Mouse (Mus musculus) regulatory T cell (primary cell): Measurements from ENCODE around the gene Ky.

Source experiments
- in situ Hi-C: fragments of 300-600 bp; cut with MboI, MseI; formaldehyde crosslinking; loops from one replicate; pipeline ENCODE4 v1.15.1; 2025; ENCODE audit warnings: high pct_unique_total_duplicates

Gene Ky

DNA sequence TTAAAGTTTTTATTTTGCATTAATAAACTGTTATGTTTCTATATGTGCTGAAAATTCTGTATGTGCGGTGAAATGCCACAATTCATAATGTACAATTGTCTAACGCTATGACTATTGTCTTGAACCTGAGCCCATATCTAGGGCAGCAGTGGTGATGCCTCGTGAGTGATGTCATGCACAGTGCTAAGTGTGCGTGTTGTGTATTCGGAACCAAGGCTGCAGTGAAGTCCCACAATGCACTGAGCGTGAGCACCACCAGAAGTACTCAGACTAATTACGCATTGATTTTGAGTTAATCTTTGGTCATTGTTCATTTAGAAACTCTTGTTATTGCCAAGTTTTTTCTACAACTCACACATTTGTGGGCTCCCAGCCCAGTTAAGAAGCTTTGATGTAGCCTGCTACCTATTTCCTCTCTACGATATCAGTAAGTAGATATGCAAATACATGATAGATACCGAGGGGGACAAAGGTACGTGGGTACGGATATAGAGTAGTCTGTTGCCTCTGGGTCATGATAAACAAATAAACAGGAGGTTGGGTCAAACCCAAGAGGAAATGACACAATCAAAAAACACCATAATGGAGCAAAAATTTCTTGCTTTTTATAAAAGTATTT is 3.4 kb upstream of the Ky start:
- in situ Hi-C loops = no loop called here

DNA sequence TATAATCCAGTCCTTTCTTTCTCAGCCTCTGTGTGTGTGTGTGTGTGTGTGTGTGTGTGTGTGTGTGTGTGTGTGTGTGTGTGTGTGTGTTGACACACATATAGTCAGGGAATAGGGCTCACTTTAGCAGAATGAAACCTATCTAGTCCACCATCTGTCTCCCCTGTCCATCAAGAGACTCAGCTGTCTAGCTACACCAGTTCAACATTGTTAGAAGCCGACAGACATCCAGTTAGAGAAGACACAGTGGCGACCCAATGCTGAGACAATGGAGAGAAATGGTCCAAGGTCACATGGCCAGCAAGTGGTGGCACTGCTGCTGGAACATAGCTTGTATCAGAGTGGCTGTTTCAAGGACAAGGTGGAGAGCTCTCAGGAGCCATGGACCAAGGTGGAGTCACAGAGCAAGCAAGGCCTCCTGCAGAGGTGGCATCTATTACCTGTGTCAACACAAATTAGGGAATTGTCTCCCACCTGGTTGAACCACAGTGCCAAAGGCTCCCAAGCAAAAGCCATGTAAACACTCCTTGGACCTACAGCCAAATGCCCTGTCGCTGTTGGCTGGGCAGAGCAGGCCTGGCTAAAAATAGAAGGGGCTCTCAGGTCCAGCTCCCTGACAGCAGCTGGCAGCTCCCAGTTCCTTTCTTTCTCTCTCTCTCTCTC is 703 bp upstream of the Ky start:
- in situ Hi-C loops = no loop called here

DNA sequence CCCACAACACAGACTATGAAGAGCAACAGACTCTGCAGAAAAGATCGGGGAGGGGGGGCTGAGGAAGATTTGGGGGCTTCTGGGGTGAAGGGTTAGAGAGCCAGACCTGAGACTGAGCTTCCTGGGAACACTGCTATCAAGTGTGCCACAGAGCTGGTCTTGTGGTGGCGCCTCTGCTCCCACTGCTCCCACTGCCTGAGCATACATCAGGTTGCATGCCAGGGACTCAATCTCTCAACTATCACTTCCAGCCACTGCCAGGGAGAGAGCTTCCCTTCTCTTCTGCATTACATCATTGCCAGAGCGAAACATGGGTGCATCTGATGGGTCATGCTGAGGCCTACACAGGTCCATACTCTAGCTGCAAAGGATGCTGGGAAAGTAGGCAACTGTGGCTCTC is 2.8 kb downstream of the Ky start:
- in situ Hi-C loops = no loop called here

DNA sequence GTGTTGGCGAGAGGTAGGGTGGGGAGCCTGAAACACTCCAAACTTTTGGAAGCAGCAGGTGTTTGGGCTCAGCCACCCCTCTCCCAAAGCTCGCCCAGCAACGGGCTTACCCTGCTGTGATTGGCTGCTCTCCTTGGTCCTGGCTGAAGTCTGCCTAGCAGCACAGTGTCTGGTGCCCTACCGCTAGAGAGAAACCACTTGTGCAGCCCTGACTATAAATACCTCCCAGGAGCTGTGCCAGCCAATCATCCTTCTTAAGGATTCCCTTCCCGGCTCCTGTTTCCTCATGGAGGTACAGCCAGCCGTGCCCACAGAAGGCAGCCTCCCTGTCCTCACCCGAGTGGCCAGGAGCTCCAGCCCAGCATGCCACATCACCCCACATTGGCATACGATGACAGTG is 5.9 kb downstream of the Ky start:
- in situ Hi-C loops = no loop called here

DNA sequence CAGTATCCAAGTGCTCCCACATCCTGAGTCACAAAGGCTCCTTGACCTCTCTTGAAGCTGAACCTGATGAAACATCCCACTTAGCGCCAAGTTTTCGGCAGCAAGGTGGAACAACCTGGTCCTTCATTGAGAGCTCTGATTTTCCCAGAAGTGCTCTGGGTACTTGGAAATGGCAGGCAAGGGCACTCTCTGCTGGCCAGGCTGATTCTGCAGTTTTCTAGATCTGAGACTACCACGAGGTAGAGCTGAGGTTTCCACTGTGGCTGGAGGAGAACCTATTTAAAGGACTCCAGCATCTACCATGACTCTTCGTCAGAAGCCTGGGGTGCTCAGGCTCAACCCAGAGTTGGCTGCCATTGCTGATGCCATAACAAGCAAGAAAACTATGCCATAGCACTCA is 8.0 kb downstream of the Ky start:
- in situ Hi-C loops = no loop called here

DNA sequence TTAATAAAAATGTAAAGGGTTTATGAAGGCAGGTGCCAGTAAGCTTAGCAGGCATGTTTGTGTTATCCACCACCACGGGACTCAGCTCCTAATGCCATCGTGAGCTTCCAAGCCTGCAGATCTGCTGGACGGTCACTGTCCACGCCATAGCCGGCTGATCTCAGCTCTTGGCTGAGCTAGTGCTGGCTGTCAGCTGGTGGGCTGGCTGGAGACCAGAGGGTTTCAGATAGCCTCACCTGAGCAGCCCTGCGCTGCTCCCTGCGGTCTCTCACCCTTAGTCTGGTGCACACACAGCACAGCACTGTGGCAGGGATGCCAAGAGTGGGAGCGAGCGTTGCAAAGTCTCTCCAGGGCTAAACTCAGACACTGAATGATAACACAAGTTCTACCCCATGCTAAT is 12.9 kb downstream of the Ky start:
- in situ Hi-C loops = no loop called here

DNA sequence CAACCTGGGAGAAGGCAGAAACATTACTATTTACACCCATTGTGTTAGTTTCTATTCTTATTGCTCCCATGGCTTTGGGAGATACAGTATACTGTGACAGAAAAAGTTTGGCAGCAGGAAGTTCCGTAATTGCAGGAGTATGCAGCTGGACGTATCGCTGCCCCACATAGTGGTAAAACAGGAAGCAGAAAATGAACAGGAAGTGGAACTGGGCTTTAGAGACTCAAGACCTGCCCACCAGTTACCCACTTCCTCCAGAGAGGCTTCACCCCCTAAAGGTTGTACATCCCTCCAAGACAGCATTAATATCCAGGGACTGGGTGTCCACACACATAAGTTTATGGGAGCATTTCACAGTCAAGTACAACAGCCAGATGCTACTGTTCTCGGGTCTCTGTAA is 15.8 kb downstream of the Ky start:
- in situ Hi-C loops = no loop called here

DNA sequence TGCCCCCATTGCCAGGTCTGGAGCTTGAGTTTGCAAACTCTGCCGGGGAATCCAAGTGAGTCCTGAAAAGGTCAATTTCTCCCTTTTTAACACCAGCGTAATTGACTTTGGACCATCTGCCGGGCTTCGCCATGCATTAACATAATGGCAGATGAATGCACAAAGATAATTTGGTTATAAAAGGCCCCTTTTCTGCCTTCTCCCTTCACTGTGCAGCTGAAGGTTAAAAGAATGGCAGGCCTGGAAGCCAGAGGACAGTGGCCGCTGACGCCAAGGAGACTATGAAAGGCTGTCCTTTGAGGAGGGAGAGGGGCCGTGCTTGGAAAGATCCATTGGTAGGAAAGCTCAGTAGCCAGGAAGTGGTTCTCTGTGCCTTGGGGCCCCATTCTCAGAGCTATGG is 22.6 kb downstream of the Ky start:
- in situ Hi-C loops = no loop called here

DNA sequence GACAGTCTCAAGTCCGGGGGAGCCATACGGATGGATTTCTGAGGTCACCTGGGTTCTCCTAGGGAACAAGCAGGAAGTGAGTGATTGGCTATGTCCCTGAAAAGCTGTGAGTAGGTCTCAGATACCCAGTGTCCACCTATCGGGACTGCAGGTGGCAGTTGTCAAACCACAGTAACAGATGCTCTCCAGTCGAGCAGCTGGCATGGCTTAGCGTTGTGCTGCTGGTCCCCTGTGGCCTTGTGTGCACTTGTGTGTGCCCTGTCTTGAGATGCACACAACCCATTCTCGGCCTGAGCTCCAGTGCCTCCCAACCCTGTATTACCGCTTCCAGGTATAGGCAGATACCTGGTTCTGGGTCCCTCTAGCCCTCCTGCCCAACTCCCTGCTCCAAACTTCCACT is 23.0 kb downstream of the Ky start:
- in situ Hi-C loops = no loop called here

DNA sequence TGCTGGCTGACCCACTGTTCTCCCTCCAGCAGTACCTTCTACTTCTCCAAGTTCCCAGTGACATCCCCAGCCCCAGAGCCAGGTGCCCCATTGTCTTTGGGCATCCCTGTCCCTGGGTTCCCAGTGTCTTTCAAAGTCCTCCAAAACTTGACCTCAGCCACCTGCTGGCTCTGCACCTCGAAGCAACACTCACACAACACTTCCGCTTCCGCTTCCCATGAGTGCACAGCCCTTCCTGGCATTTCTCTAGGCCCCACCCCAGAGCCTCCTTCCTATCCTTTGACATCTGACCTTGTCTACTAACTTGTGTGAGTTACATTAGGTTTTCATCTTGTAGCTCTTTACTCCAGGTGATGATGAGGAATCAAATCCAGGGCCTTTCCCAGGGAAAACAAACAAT is 23.5 kb downstream of the Ky start:
- in situ Hi-C loops = no loop called here

DNA sequence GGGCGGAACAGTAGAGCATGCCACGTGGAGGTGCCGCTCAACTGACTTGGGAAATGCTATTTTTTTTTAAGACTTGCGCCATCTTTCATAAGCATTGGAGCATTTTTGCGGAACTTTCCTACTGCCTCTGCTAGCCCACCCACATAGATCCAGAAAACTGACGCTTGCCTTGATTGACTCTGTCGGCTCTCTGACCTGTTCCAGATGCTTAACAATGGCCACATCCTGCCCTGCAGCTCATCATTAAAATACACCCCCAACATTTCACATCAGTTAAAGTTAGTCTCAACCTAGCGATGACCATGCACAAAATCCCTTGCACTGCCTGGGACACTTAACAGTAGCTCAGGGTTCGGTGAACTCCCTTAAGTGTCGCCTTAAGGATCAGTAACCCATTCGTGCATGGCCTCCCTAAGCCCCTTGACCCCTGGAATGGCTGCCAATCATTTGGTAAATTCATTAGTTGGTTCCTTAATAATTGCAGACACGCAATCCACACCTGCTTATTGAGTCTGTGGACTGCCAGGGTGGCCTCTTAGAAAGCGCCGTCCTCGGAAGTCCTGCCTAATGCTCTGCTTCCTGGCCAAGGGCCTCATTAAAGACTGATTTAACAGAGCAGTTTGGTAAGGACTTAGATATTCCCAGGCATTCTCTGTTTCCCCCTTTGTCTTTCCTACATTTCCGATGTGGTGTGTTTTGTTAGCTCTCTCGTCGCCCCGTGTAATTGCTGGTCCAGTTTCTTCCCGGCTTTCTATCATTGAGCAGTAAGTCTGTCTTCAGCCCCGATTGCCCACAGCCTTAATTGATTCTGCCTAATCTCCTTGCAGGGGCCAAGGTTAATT is 25.7 kb downstream of the Ky start:
- in situ Hi-C loops = loop anchor here (10.0 kb wide), 1 partner anchor 254 kb away; no protein-coding TSS in a partner anchor

DNA sequence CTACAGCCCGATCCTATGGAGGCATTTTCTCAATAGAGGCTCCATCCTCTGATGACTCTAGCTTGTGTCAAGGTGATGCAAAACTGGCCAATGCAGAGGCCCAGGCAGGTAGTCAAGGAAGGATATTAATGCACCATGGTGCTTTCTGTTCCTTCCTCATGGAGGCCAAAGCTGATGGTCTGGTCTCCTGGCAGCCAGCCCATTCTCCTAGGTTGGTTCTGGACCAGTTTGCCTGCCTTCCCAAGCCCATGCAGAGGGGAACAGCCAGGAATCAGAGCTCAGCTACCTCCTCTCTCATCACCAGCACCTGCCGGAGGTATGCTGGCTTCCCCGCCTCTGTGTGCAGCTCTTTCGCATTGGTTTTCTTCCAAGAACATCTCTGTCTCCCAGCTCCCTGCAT is 31.4 kb downstream of the Ky start:
- in situ Hi-C loops = loop anchor here (10.0 kb wide), 1 partner anchor 248 kb away; no protein-coding TSS in a partner anchor

DNA sequence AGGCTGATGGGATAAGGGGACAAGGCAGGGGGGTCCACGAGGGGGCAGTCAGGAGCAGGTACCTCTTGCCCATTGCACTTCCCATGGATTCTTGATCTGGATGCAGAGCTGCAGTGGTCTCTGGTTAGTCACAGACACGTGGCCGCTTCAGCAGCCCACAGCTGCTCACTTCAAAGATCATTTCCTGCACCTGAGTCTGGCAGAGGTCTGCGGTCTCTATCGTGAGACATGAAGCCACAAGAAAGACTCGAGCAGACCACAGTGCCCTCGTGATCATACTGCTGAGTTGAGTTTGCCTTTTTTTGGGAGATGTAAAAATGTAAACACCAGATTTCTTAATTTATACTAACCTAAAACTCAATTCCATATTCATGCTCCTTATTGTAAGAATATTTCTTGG is 34.1 kb downstream of the Ky start:
- in situ Hi-C loops = loop anchor here (10.0 kb wide), 1 partner anchor 245 kb away; no protein-coding TSS in a partner anchor

DNA sequence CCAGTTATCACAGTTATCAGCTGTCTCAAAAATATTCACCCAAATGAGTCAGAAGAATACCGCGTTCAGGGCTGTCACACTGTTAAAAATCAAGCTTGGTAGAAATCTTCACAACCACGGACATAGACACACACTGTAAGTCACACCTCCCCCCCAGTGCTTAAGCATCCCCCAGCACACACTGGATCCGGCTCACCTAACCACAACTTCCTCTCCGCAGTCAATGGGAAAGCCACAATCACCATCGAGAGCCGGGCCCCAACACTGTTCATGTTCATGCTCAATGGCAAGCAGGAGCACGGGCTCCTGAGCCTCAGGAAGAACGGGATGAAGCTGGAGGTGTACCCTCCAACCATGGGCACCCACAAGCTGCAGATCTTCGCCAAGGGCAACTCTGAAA is 36.1 kb downstream of the Ky start:
- in situ Hi-C loops = no loop called here

DNA sequence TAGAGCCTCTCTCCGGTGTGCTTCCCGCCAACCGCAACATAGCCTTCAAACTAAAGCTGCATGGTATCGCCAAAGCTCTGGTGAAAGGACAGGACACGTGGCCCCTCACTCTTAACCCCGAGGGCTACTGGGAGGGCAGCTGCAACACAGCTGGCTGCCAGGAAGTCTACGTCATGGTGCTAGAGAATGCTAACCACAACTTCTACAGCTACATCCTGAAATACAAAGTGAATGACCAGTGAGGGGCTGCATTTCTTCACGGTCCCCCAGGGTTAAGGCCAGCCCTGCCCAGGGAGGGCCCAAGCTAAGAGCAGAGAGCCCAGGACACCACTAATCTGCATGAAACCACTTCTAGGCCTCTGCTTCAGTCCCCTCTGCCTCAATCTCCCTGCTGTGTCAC is 37.0 kb downstream of the Ky start:
- in situ Hi-C loops = no loop called here

DNA sequence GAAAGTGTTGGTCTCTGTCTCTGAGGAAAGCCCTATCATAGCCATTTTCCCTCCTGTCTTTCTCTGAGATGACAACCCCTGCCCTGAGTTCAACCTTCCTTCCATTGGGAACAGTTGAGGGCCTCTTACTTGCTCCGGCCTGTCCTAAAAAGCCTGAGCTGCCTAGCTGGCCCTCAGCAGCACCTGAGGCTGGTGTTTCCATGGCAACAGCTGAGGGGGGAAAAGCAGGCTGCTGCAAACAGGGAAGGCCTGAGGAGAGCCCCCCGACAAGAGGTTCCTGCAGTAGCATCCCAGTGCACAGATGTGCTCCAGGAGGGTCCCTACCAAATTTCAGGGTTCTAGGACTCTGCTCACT is 38.2 kb downstream of the Ky start:
- in situ Hi-C loops = no loop called here

DNA sequence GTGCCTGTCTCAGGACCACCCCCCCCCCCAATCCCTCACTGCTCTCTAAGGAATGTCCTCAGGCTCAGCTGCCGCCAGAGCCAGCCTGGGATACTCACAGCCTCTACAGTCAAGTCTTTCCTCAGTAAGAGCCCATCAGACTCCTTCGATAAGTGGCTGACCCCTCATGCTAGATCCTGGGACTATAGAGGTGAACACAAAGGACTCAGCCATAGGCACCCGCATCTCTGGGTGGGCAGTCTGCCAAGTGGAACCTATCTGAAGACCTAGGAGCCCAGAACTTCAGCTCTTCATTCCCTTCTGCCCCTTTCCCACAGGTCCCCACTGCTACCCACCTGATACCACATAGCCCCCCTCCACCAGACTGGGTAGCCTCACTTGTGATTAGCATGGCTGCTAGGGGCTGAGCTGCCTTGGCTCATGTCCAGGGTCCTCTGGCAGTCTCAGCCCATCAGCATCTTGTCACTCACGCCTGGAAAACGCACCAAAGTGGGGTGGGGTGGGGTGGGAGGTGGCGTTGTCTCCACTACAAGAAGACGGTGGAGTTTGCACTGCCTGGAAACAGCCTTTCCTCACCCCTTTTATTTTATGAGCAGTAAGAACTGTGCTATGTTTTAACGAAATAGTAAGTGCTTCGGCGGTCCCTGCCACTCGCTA is 38.7 kb downstream of the Ky start:
- in situ Hi-C loops = no loop called here

DNA sequence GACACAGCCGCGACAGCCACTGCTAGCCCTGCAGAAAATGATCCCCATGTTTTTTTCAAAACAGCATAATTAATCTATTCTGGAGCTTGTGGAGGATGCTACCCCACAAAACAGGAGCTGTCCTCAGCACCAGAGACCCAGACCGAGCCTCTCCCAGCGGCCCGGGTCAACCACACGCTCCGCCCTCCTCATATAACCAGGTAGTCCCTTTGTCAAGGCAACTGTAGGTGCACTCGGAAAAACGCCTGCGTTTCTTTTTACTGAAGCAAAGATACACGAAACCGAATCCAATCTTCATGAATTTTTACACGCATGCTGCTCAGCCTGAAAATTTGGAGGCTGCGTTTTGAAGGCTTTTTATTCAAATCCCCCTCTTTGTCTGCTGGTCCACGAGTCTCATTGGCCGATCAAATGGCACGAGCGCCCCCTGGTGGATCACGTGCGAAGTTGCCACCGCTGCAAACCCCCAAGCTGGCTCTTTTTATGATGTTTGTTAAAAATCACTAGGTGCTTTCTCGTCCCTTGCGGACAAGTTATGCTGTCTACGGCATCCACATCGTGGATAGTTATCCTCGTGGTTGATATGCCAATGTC is 39.3 kb downstream of the Ky start:
- in situ Hi-C loops = no loop called here

DNA sequence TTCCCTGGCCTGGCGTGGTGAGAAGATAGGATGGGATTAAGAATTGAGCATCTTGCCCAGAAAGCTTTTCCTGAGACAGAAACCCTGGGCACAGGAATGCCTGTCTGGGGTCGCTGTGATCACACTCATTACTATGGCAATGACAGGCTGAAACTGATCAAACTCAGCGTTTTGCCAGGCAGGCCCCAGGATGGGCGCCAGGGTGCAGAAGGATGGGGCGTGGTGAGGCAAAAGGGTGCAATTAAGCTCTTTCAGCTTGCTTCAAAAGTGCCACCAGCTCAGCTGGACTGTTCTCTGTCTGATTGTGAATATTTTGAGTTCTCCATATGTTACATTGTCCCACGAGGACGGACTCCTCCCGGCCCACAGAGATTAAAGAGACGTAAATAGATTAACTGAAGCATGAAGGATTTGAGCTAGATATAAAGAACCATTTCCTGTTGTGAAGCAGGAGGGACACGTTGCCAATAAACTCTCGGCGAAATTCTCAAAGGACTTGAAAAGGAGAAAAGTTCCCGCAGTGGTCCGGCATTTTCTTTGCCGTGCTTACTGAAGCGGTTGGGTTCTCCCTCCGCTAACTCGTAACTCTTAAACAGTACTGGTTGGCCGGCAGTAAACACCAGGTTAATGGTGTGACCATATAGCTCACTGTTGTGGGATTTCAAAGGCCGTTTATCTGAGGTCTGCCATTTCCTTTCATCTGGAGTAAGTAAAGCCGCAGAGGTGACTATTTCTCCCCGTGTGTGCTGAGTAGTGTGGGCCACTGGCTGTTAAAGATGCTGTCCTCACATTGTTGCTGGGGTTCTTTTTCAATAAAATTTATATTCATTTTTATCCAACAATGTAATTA is 40.1 kb downstream of the Ky start:
- in situ Hi-C loops = no loop called here

DNA sequence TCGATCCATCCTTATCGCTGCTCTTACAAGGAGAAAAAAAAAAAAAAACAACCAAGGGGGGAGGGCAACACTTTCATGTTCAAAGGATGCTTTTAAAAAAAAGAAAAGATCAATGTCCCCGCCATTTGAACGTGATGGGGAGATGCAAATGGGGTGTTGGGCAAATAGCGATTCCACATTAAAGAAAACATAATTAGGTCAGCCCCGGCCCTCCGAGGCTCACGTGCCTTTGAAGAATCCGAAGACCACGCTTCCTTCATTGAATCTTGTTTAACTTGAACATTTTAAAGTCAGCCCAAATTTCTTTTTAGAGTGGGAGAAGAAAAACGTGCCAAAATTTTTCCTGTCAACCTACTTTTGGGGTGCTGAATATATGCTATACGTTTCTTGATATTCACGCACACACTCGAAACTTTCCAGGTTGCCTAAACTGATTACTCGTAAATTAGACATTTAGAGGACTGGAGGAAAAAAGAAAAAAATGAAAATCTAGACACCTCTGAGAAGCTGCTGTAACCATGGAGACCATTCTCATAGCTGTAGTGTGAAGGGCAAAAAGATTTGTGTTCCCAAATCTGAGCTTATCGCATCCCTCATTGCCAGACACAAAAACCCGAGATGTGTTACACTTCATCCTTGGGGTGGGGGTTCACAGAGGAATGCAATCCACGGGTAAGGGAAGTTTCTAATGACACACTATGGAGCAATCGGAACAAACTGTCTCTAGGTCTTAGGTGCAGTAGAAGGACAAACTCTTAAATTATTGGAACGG is 40.9 kb downstream of the Ky start:
- in situ Hi-C loops = no loop called here
